Mouse (Mus musculus) G1E (cell line): ENCODE measurements around the gene Dctpp1. TPM values are rescaled to one million over a fixed set of nuclear protein-coding genes. Genes with fewer than 3 reads are reported as not detected.

Experiments used
- ATAC-seq: 2 replicates; pipeline ENCODE4 v1.8.0; 2016; ENCODE audit warnings: mild to moderate bottlenecking; ENCODE audit not compliant: insufficient number of reproducible peaks, poor library complexity, low FRiP score, severe bottlenecking; ENCODE audit errors: extremely low read depth
- DNase-seq: peaks from one replicate; pipeline ENCODE4 v3.0.0; 2012; ENCODE audit warnings: low spot score
- H3K27me3 ChIP-seq: 2 replicates; pipeline ENCODE4 v1.6.1; 2012; ENCODE audit warnings: mild to moderate bottlenecking, low read length, inconsistent platforms; ENCODE audit not compliant: insufficient read depth
- H3K36me3 ChIP-seq: replicated peaks from 2 replicates; pipeline ENCODE3; 2012; ENCODE audit warnings: mild to moderate bottlenecking, inconsistent platforms
- H3K4me1 ChIP-seq: 2 replicates; pipeline ENCODE4 v1.6.1; 2012; ENCODE audit warnings: low read depth, low read length, inconsistent platforms, mixed read lengths; ENCODE audit not compliant: insufficient read depth
- H3K4me3 ChIP-seq: 2 replicates; pipeline ENCODE4 v1.5.1; 2012; ENCODE audit warnings: low read depth, mild to moderate bottlenecking, inconsistent platforms, low read length, moderate library complexity, mixed read lengths
- H3K9me3 ChIP-seq: replicated peaks from 2 replicates; pipeline ENCODE4 v1.6.1; 2012; ENCODE audit warnings: inconsistent platforms
- CTCF ChIP-seq: IDR thresholded peaks from 2 replicates; pipeline ENCODE4 v1.5.1; 2012; ENCODE audit warnings: low read depth, low read length, inconsistent platforms, mixed read lengths
- GATA1 ChIP-seq: IDR thresholded peaks from 2 replicates; pipeline ENCODE4 v1.6.1; 2012; ENCODE audit warnings: borderline replicate concordance, low read length, inconsistent platforms, mixed read lengths
- GATA2 ChIP-seq: IDR thresholded peaks from 2 replicates; pipeline ENCODE4 v1.6.1; 2012; ENCODE audit warnings: low read depth, low read length, inconsistent platforms, borderline replicate concordance
- POLR2AphosphoS5 ChIP-seq: IDR thresholded peaks from 2 replicates; pipeline ENCODE4 v1.6.1; 2012; ENCODE audit warnings: low read depth, low read length, inconsistent platforms; ENCODE audit not compliant: insufficient replicate concordance
- TAL1 ChIP-seq: conservative IDR thresholded peaks from 2 replicates; pipeline ENCODE4 v1.6.1; 2012; ENCODE audit warnings: low read depth, low read length, inconsistent platforms, mixed read lengths
- polyA plus RNA-seq: library from polyadenylated mRNA; stranded (reverse); fragments of >175 nt; gene quantifications from 2 replicates; pipeline ENCODE4 v1.2.3, GENCODE M21; 2012
- total RNA-seq, 2 experiments: library from RNA; stranded (forward) in 1 of 2; stranded (reverse) in 1 of 2; fragments of 200-1000 nt in 1 of 2; fragments of >200 nt in 1 of 2; fragmentation: Nextera tagmentation in 1 of 2; gene quantifications; 2 replicates each; pipeline ENCODE4 v1.2.3; 2014 to 2017

Dctpp1 gene
- total and polyA plus RNA-seq, 3 experiments, result 56.4 to 138 (median 67.0) TPM

DNA sequence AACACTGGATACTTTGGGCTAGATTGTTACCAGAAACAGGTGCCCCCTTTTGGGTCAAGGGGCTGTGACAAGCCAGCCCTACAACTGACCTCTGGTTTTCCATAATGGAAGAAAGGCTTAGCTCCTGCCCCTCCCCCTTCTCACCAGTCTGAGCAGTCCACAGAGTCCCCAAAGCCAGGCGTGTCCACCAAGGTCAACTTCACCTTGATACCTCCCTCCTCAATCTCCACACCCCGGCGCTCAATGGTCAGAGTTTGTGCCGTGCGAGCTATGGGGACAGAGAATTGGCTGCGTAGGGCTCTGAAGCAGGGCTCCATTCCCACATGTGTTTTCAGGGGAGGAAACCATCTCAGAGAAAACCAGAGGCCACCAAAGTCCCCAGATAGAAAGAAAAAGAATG, 43.0 kb downstream of the Dctpp1 start:
- H3K4me3 ChIP-seq, result no peak overlapping the region; the same call in 1 of the 2 replicates
- DNase-seq, result no peak

DNA sequence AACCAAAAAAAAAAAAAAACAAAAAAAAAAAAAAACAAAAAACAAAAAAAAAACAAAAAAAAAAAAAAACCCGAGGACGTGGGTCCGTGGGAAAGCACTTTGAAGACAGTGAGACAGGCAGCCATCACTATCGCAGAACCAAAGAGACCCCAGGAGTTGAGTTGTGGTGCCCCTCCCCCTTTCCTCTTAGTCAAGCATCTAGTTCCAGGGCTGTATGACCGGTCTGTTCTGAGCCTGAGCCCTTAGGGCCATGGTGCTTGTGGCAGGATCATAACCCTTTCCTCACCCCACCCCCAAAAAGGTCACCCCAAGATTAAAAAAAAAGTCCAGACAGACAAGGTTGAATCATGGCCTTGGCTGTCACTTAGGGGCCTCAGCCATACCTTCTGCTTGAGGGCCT, 44.2 kb downstream of the Dctpp1 start:
- ATAC-seq (no peak), DNase-seq (no peak)
- TF ChIP-seq CTCF (no peak), TAL1 (no peak), POLR2AphosphoS5 (no peak), GATA1 (no peak)
- Histone ChIP-seq H3K9me3 (no peaks in the 10 kb centered on the region), H3K4me1 (peaks cover 68% of the 10 kb centered on the region), H3K4me3 (no peak overlapping the region), H3K27me3 (no peaks in the 10 kb centered on the region), H3K36me3 (peaks cover 31% of the 10 kb centered on the region)

More for the DNA sequence above, 43.0 kb downstream of the Dctpp1 start:
- no peak for ATAC-seq
- H3K27me3 ChIP-seq, result no peaks in the 10 kb centered on the region
- no peak for TF ChIP-seq GATA1
- no peak for TF ChIP-seq TAL1
- no peak for TF ChIP-seq GATA2
- no peak for TF ChIP-seq CTCF
- no peak for TF ChIP-seq POLR2AphosphoS5
- H3K9me3 ChIP-seq, result no peaks in the 10 kb centered on the region
- H3K36me3 ChIP-seq, result peaks cover 31% of the 10 kb centered on the region
- peaks cover 64% of the 10 kb centered on the region for H3K4me1 ChIP-seq

DNA sequence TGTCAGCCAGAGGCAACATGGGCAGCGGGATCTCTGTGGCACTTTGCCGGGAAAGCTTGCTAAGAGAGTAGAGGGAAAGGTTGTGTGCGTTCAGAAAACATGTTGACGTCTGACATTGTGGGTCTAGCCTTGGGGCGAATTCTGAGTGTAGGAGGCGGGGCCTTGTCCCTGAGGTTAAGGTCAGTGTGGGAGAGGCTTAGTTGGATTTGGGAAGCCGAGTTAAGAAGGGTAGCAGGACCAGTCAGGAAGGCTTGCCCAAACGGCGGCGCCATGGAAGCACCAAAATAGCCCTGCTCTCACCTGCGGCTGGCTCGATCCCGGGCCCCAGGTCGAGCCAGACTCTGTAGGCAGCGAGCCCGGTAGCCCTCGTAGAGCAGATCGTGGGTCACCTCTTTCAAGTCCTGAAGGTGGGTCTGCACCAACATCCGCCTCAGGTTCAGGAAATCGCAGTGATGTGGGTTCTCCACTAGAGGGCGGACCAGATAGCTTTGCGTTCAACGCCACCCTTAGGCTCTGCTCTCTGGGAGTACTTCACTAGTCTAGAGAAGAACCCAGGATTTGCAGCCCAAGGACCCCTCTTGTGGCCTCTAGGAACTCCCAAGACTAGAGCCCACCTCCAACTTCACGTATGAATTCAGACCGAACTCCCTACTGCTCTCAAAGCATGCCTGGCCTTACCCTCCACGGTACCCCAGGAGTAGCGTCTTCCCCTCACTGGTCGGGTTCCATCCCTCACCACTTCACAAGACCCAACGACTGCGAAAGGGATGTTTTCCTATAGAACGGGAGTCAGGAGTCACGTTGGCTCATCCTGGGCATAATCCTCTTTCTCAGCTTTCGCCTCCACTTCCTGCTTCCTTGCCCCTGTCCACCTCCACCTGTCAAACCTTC, 45.3 kb downstream of the Dctpp1 start:
- H3K36me3 ChIP-seq, result peaks cover 31% of the 10 kb centered on the region
- DNase-seq (no peak), ATAC-seq (peak; percentile 36; the same call in 1 of the 2 replicates)
- no peaks in the 10 kb centered on the region for H3K27me3 ChIP-seq
- no peaks in the 10 kb centered on the region for H3K9me3 ChIP-seq
- H3K4me1 ChIP-seq, result peaks cover 74% of the 10 kb centered on the region
- TF ChIP-seq CTCF (peak; percentile 88), POLR2AphosphoS5 (no peak), GATA2 (no peak), TAL1 (no peak)
- H3K4me3 ChIP-seq, result no peak overlapping the region

DNA sequence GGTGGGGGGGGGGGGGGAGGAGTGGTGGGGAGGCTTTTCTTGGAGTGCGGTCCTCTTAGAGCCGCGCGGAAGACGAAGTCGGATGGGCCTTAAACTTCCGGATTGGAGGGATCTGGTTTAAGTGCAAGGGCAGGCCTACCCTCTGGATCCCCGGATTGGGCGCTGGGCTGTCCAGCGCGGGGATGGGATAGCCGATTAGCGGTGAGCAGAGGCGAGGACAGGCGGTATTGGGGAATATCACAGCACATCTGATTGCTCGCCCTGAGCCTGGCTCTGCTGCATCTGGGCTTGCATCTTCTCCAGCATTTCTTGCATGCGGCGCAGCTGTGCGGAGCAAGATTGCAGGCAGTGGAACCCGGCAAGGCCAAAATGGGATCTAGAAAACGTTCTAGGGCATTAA, 46.0 kb downstream of the Dctpp1 start:
- Histone ChIP-seq H3K36me3 (peaks cover 31% of the 10 kb centered on the region), H3K4me3 (no peak overlapping the region), H3K27me3 (no peaks in the 10 kb centered on the region), H3K4me1 (peaks cover 80% of the 10 kb centered on the region), H3K9me3 (no peaks in the 10 kb centered on the region)
- TF ChIP-seq POLR2AphosphoS5 (no peak), CTCF (no peak), GATA2 (no peak), TAL1 (no peak), GATA1 (no peak)
- DNase-seq (no peak), ATAC-seq (no peak)

DNA sequence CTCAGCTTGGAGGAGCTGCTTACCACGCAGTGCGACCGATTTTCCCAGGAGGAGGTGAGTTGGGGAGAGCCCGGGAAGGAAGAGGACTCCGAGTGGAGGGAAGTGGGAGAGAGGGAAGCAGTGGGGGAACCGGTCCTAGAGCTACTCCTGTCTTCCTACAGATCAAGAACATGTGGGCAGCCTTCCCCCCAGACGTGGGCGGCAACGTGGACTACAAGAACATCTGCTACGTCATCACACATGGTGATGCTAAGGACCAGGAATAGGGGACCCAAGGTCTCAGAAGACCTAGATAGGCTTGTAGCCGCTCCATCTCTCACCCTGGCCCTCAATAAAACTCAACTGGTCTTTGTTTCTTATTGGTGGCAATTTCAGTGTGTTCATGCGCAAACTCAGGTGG, 46.6 kb downstream of the Dctpp1 start:
- Histone ChIP-seq H3K9me3 (no peaks in the 10 kb centered on the region), H3K27me3 (no peaks in the 10 kb centered on the region), H3K4me1 (peaks cover 80% of the 10 kb centered on the region), H3K36me3 (peaks cover 31% of the 10 kb centered on the region), H3K4me3 (no peak overlapping the region)
- DNase-seq, result no peak
- ATAC-seq, result no peak
- no peak for TF ChIP-seq CTCF
- no peak for TF ChIP-seq GATA1
- no peak for TF ChIP-seq POLR2AphosphoS5
- no peak for TF ChIP-seq GATA2
- TF ChIP-seq TAL1, result no peak

- no peak for ATAC-seq
- no peaks in the 10 kb centered on the region for H3K9me3 ChIP-seq
- H3K4me3 ChIP-seq, result no peak overlapping the region
- no peak for TF ChIP-seq GATA1
- TF ChIP-seq POLR2AphosphoS5, result no peak
- TF ChIP-seq CTCF, result peak; percentile 56; the same call in 1 of the 2 replicates
- TF ChIP-seq GATA2, result no peak
- DNase-seq, result no peak
- H3K4me1 ChIP-seq, result peaks cover 76% of the 10 kb centered on the region
- H3K27me3 ChIP-seq, result no peaks in the 10 kb centered on the region
- peaks cover 31% of the 10 kb centered on the region for H3K36me3 ChIP-seq
Observed at GRCm38 (mm10) chr7:127213485-127213884, 47.0 kb downstream of the Dctpp1 start.
